Mouse (Mus musculus) embryonic facial prominence, embryonic 12.5 days (tissue): Measurements from ENCODE around the gene Pde10a. TPM values are rescaled to one million over a fixed set of nuclear protein-coding genes. Genes with fewer than 3 reads are reported as not detected.
A peak's percentile ranks its signal among the peaks of the same experiment; 100 is the strongest.

Experiments
- ATAC-seq: fragments of 200-750 bp; cut with Nextera tagmentation; 2 replicates; pipeline ENCODE4 v1.8.0; 2017; ENCODE audit not compliant: insufficient number of reproducible peaks, insufficient read depth, low FRiP score, low TSS enrichment
- H3K27ac ChIP-seq: fragments of 300-500 bp; sonication (generic); 2 replicates; pipeline ENCODE4 v1.5.1; 2016; ENCODE audit warnings: mild to moderate bottlenecking
- H3K27me3 ChIP-seq: fragments of 300-500 bp; sonication (generic); 2 replicates; pipeline ENCODE4 v1.6.1; 2016; ENCODE audit warnings: mild to moderate bottlenecking, moderate library complexity
- H3K36me3 ChIP-seq: fragments of 300-500 bp; sonication (generic); 2 replicates; pipeline ENCODE4 v1.6.1; 2016; ENCODE audit warnings: mild to moderate bottlenecking
- H3K4me1 ChIP-seq: fragments of 300-500 bp; sonication (generic); 2 replicates; pipeline ENCODE4 v1.6.1; 2016
- H3K4me2 ChIP-seq: fragments of 300-500 bp; sonication (generic); replicated peaks from 2 replicates; pipeline ENCODE4 v1.6.1; 2016; ENCODE audit warnings: mild to moderate bottlenecking, moderate library complexity
- H3K4me3 ChIP-seq: fragments of 300-500 bp; sonication (generic); 2 replicates; pipeline ENCODE4 v1.5.1; 2016; ENCODE audit warnings: mild to moderate bottlenecking
- H3K9ac ChIP-seq: fragments of 300-500 bp; sonication (generic); 2 replicates; pipeline ENCODE4 v1.6.1; 2016; ENCODE audit warnings: mild to moderate bottlenecking, moderate library complexity
- H3K9me3 ChIP-seq: fragments of 300-500 bp; sonication (generic); 2 replicates; pipeline ENCODE4 v1.6.1; 2016; ENCODE audit warnings: mild to moderate bottlenecking, moderate library complexity
- WGBS: fragments of 180-500 bp; shearing (Covaris S2); methylation state at CpG from one replicate; pipeline ENCODE4 v1.1.7; 2016; 5-methylcytosine and 5-hydroxymethylcytosine counted together
- polyA plus RNA-seq: library from polyadenylated mRNA; unstranded; fragments of >200 nt; fragmentation: Nextera tagmentation; extraction: Ambion mirVana; gene quantifications from 2 replicates; pipeline ENCODE4 v1.2.1, GENCODE M21; 2016

The Pde10a gene
- polyA plus RNA-seq, 1 experiment from 2014 or later = 3.9 TPM

GRCm38 (mm10) chr17:8526815-8527261 lies 1.7 kb downstream of the Pde10a start:
- H3K9ac ChIP-seq = no peak overlapping the region
- H3K36me3 ChIP-seq = no peaks in the 10 kb centered on the region
- no peaks in the 10 kb centered on the region for H3K9me3 ChIP-seq
- H3K27me3 ChIP-seq = peaks cover 60% of the 10 kb centered on the region
- peak overlapping the region; percentile 97; the same call in 1 of the 2 replicates for H3K4me2 ChIP-seq
- WGBS = 4% methylated on average over 8 of the region's 9 CpGs
- no peak for ATAC-seq
- no peak overlapping the region for H3K27ac ChIP-seq
- H3K4me1 ChIP-seq = peaks cover 21% of the 10 kb centered on the region
- H3K4me3 ChIP-seq = no peak overlapping the region

GRCm38 (mm10) chr17:8528641-8529040 lies 3.5 kb downstream of the Pde10a start:
- WGBS = 79% methylated on average over 3 of the region's 3 CpGs
- peaks cover 20% of the 10 kb centered on the region for H3K4me1 ChIP-seq

GRCm38 (mm10) chr17:8532609-8533008 lies 7.4 kb downstream of the Pde10a start:
- Histone ChIP-seq H3K9me3 (no peaks in the 10 kb centered on the region), H3K4me1 (no peaks in the 10 kb centered on the region), H3K4me3 (no peak overlapping the region), H3K4me2 (no peak overlapping the region), H3K27ac (no peak overlapping the region), H3K9ac (no peak overlapping the region), H3K36me3 (no peaks in the 10 kb centered on the region), H3K27me3 (peaks cover 7% of the 10 kb centered on the region; the same call in 1 of the 2 replicates)
- ATAC-seq = no peak
- WGBS = 70% methylated on average over 4 of the region's 4 CpGs

More at GRCm38 (mm10) chr17:8528641-8529040, 3.5 kb downstream of the Pde10a start:
- Histone ChIP-seq H3K27me3 (peaks cover 45% of the 10 kb centered on the region), H3K4me3 (no peak overlapping the region), H3K9ac (no peak overlapping the region), H3K27ac (no peak overlapping the region), H3K9me3 (no peaks in the 10 kb centered on the region), H3K4me2 (no peak overlapping the region), H3K36me3 (no peaks in the 10 kb centered on the region)
- ATAC-seq = no peak

- Histone ChIP-seq H3K9ac (no peak overlapping the region), H3K4me3 (no peak overlapping the region), H3K4me1 (no peaks in the 10 kb centered on the region), H3K9me3 (no peaks in the 10 kb centered on the region), H3K4me2 (no peak overlapping the region), H3K27me3 (no peaks in the 10 kb centered on the region), H3K27ac (no peak overlapping the region), H3K36me3 (no peaks in the 10 kb centered on the region)
- ATAC-seq = no peak
- WGBS = 48% methylated on average over 3 of the region's 3 CpGs
These were observed 8.7 kb downstream of the Pde10a start for GRCm38 (mm10) chr17:8533828-8534227.

GRCm38 (mm10) chr17:8536522-8536921 lies 11.3 kb downstream of the Pde10a start:
- no peak overlapping the region for H3K27ac ChIP-seq

GRCm38 (mm10) chr17:8538102-8538501 lies 12.9 kb downstream of the Pde10a start:
- 70% methylated on average over 3 of the region's 3 CpGs for WGBS
- Histone ChIP-seq H3K9me3 (no peaks in the 10 kb centered on the region), H3K27ac (no peak overlapping the region), H3K9ac (no peak overlapping the region), H3K4me3 (no peak overlapping the region), H3K4me2 (no peak overlapping the region), H3K36me3 (no peaks in the 10 kb centered on the region), H3K27me3 (no peaks in the 10 kb centered on the region), H3K4me1 (0 out of 2 replicates have a peak, but pooled peaks cover 6% of the 10 kb centered on the region)
- ATAC-seq = no peak

More at GRCm38 (mm10) chr17:8536522-8536921, 11.3 kb downstream of the Pde10a start:
- Histone ChIP-seq H3K4me2 (no peak overlapping the region), H3K9me3 (no peaks in the 10 kb centered on the region), H3K36me3 (no peaks in the 10 kb centered on the region), H3K4me3 (no peak overlapping the region), H3K9ac (no peak overlapping the region), H3K4me1 (no peaks in the 10 kb centered on the region), H3K27me3 (no peaks in the 10 kb centered on the region)
- ATAC-seq = no peak
- 76% methylated on average over 6 of the region's 6 CpGs for WGBS

- no peaks in the 10 kb centered on the region for H3K27me3 ChIP-seq
- no peak overlapping the region for H3K9ac ChIP-seq
- WGBS = 39% methylated on average over 14 of the region's 14 CpGs
- H3K27ac ChIP-seq = peak overlapping the region; percentile 41; the same call in 1 of the 2 replicates
- H3K9me3 ChIP-seq = no peaks in the 10 kb centered on the region
- ATAC-seq = no peak
- no peak overlapping the region for H3K4me3 ChIP-seq
- H3K4me2 ChIP-seq = no peak overlapping the region
- 0 out of 2 replicates have a peak, but pooled peaks cover 6% of the 10 kb centered on the region for H3K4me1 ChIP-seq
- H3K36me3 ChIP-seq = no peaks in the 10 kb centered on the region
These were observed 16.9 kb downstream of the Pde10a start for GRCm38 (mm10) chr17:8541974-8542538.

GRCm38 (mm10) chr17:8546366-8546765 lies 21.2 kb downstream of the Pde10a start:
- H3K27ac ChIP-seq = no peak overlapping the region
- H3K9me3 ChIP-seq = no peaks in the 10 kb centered on the region
- no peak overlapping the region for H3K4me2 ChIP-seq
- H3K9ac ChIP-seq = no peak overlapping the region
- H3K36me3 ChIP-seq = no peaks in the 10 kb centered on the region
- H3K4me1 ChIP-seq = 0 out of 2 replicates have a peak, but pooled peaks cover 6% of the 10 kb centered on the region
- H3K27me3 ChIP-seq = 0 out of 2 replicates have a peak, but pooled peaks cover 4% of the 10 kb centered on the region
- ATAC-seq = no peak
- WGBS = 83% methylated on average over 9 of the region's 9 CpGs
- H3K4me3 ChIP-seq = no peak overlapping the region

GRCm38 (mm10) chr17:8548733-8549132 lies 23.6 kb downstream of the Pde10a start:
- no peaks in the 10 kb centered on the region for H3K4me1 ChIP-seq
- H3K9me3 ChIP-seq = no peaks in the 10 kb centered on the region
- no peaks in the 10 kb centered on the region for H3K36me3 ChIP-seq
- ATAC-seq = no peak
- H3K27me3 ChIP-seq = 0 out of 2 replicates have a peak, but pooled peaks cover 4% of the 10 kb centered on the region
- 83% methylated on average over 4 of the region's 4 CpGs for WGBS
- no peak overlapping the region for H3K4me2 ChIP-seq
- H3K4me3 ChIP-seq = no peak overlapping the region
- H3K9ac ChIP-seq = no peak overlapping the region
- no peak overlapping the region for H3K27ac ChIP-seq

- no peak for ATAC-seq
- H3K4me3 ChIP-seq = no peak overlapping the region
These were observed 26.5 kb downstream of the Pde10a start for GRCm38 (mm10) chr17:8551641-8552040.

GRCm38 (mm10) chr17:8552346-8553035 lies 27.3 kb downstream of the Pde10a start:
- no peak for ATAC-seq
- H3K27me3 ChIP-seq = 0 out of 2 replicates have a peak, but pooled peaks cover 4% of the 10 kb centered on the region
- no peak overlapping the region for H3K9ac ChIP-seq
- 78% methylated on average over 8 of the region's 8 CpGs for WGBS
- H3K4me2 ChIP-seq = no peak overlapping the region
- no peaks in the 10 kb centered on the region for H3K9me3 ChIP-seq
- H3K36me3 ChIP-seq = no peaks in the 10 kb centered on the region
- no peaks in the 10 kb centered on the region for H3K4me1 ChIP-seq
- no peak overlapping the region for H3K4me3 ChIP-seq
- H3K27ac ChIP-seq = no peak overlapping the region

More at GRCm38 (mm10) chr17:8551641-8552040, 26.5 kb downstream of the Pde10a start:
- Histone ChIP-seq H3K36me3 (no peaks in the 10 kb centered on the region), H3K27me3 (0 out of 2 replicates have a peak, but pooled peaks cover 4% of the 10 kb centered on the region), H3K27ac (no peak overlapping the region), H3K4me1 (no peaks in the 10 kb centered on the region), H3K4me2 (no peak overlapping the region), H3K9me3 (no peaks in the 10 kb centered on the region), H3K9ac (no peak overlapping the region)
- 72% methylated on average over 3 of the region's 3 CpGs for WGBS

- 81% methylated on average over 3 of the region's 3 CpGs for WGBS
- H3K36me3 ChIP-seq = no peaks in the 10 kb centered on the region
- 0 out of 2 replicates have a peak, but pooled peaks cover 4% of the 10 kb centered on the region for H3K27me3 ChIP-seq
- H3K9me3 ChIP-seq = no peaks in the 10 kb centered on the region
- no peak for ATAC-seq
- no peak overlapping the region for H3K4me3 ChIP-seq
- H3K9ac ChIP-seq = no peak overlapping the region
- H3K27ac ChIP-seq = no peak overlapping the region
- no peaks in the 10 kb centered on the region for H3K4me1 ChIP-seq
- no peak overlapping the region for H3K4me2 ChIP-seq
These were observed 28.4 kb downstream of the Pde10a start for GRCm38 (mm10) chr17:8553601-8554000.
